Mouse (Mus musculus) lung, adult 2 months (tissue): ENCODE data around the gene Gm10324. TPM values are rescaled to one million over a fixed set of nuclear protein-coding genes. Genes with fewer than 3 reads are reported as not detected.
"Not testable (repeated sequence)": the region's sequence is repeated elsewhere in the genome, so short reads cannot be mapped to it uniquely, and the experiment has no call there.

Experiments used
- DNase-seq: peaks from one replicate; pipeline ENCODE4 v3.0.0; 2022
- H3K4me1 ChIP-seq: fragments of 200-500 bp; 2 replicates; pipeline ENCODE4 v1.6.1; 2011; ENCODE audit warnings: low read length; ENCODE audit not compliant: control insufficient read depth, insufficient read depth
- H3K4me3 ChIP-seq: fragments of 200-500 bp; replicated peaks from 2 replicates; pipeline ENCODE3; 2011; ENCODE audit warnings: low read depth, mild to moderate bottlenecking, control low read depth, low read length; ENCODE audit errors: extremely low read depth
- WGBS: fragments of 180-500 bp; shearing (Covaris S2); methylation state at CpG from one replicate; pipeline ENCODE4 v1.1.7; 2018; 5-methylcytosine and 5-hydroxymethylcytosine counted together
- polyA plus RNA-seq: library from polyadenylated mRNA; depleted of rRNA; stranded (reverse); fragments of >200 nt; gene quantifications from 2 replicates; pipeline ENCODE4 v1.2.3, GENCODE M21; 2012; rRNA removed

The Gm10324 gene
- polyA plus RNA-seq, result not detected in 2 replicates

GRCm38 (mm10) chr13:66119247-66119646 lies at the start of gene Gm10324:
TSS of gene Gm10324 (plus strand) at chr13:66119547.
- WGBS, result no CpG with 5 or more reads among the region's 2 CpGs
- not testable (repeated sequence) for DNase-seq, H3K4me1 ChIP-seq, H3K4me3 ChIP-seq

Other genes with a start within 250 kb of the Gm10324 start
- gene Gm10772, start 108.0 kb downstream of the Gm10324 start, polyA plus RNA-seq, result not detected in 2 replicates